Mouse (Mus musculus): Measurements from ENCODE around the gene Olfr339.
"Not testable (repeated sequence)": the region's sequence is repeated elsewhere in the genome, so short reads cannot be mapped to it uniquely, and the experiment has no call there.

GRCm38 (mm10) chr2:36415174-36415573 is 3.6 kb upstream of the Olfr339 start:
- not testable (repeated sequence) for TF ChIP-seq CTCF (IDR thresholded peaks at IDR 0.05; ENCODE audit: borderline replicate concordance, extremely low read depth, insufficient read depth, insufficient read length); POLR2A (IDR thresholded peaks at IDR 0.05; ENCODE audit: borderline replicate concordance, extremely low read depth, insufficient read depth, insufficient read length, poor library complexity, severe bottlenecking)
